Mouse (Mus musculus) left cerebral cortex, postnatal 25 days (tissue): ENCODE data around the gene Krt7. TPM values are rescaled to one million over a fixed set of nuclear protein-coding genes. Genes with fewer than 3 reads are reported as not detected.

Experiments
- DNase-seq, 2 experiments: peaks; one replicate each; pipeline ENCODE4 v3.0.0; 2022; ENCODE audit warnings: low spot score in 2 of 2, mixed read lengths in 1 of 2
- intact Hi-C: fragments of 180-260 bp; cut with DNase I; formaldehyde crosslinking; loops from one replicate; pipeline ENCODE4 v1.15.1; 2025
- total RNA-seq, 2 experiments: library from RNA; stranded (reverse); gene quantifications; 2 replicates each; pipeline ENCODE4 v1.2.3; 2021

The Krt7 gene
- total RNA-seq = under 1 TPM; 0.09 to 0.21 TPM

DNA sequence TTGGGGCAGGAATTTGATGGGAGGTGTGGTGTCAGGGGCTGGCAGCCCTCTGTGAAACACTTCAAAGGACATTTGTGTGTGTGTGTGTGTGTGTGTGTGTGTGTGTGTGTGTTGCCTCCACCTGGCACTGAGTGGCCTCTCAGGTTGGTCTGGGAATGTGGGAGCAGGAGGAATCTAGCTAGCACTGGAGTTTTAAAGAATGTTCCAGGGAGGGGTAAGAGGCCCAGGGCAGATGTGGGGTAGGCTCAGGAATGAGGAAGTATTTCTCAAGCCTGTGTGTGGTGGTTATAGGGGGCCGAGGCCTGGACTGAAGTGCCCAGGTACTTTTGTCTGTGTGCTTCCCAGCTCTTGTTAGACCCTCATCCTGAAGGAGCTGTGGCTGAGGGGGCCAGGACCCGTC, at the start of gene Krt7:
Gene Krt7, plus strand, starts transcription at position 269 of the 400 bp plus-strand sequence.
- no peak for DNase-seq
- intact Hi-C loops = no loop called here

DNA sequence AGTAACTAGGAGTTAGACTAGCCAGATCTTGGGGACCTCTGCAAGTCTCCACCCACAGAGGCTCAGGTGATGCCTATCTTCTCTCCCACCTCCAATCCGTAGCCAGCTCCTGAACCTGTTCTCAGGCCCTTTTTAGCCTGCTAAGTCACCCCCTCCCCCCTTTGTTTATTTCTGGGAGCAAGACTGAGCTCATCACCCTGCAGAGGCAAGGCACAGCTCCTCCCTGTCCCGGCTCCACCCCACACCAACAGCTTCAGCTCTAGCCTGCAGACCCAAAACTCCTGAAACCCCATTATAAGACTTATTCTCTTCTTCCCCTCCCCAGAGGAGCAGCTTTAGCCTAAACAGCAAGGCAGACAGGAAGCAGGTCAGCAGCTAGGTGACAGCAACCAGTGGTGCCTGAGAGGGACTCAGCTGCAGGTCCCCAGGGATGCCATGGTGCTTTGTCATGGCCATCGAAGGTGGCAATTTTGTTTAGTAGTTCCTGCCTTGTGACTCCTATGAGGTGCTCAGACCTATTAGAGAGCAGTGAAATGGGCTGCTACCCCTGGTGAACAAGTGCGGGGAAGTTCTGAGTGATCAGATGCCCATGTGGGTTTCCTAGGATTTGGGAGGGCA, 48.3 kb upstream of the Krt7 start:
- intact Hi-C loops = no loop called here
- no peak for DNase-seq

DNA sequence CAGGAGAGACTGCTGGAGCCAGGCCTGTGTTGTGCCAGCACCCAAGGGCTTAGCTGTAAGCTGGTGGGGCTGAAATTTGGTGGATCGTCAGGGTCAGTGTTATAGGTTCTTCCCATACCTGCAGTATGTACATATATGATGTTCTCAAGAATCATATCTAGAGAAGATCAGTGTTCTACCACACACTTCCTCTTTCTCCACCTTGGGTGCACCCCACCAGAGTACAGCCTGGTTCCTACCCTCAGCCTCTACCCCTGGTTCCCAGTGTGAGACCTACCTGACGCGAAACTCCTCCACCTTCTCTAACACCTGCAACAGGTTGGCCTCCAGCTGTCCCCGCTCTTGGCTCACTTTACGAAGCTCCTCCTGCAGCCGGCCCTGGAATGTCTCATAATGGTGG, 46.9 kb upstream of the Krt7 start:
- intact Hi-C loops = no loop called here
- DNase-seq = no peak

DNA sequence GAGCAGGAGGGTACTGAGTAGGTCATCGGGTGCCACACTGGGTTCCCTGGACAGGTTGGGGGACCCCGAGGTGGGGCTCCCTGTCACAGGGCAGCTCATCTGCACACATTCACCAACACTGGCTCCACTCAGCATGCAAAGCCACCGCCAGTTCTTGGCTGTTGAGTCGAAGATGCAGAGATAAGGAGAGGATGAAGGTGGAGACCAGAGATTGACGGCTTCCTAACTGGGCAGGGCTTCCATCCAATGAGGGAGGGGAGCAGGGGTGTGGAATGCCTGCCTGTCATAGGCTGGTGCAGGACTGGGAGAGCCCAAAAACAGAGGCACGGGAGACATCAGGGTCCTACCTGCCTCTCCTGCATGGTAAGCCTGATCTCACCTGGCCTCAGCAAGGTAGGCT, 46.4 kb upstream of the Krt7 start:
- intact Hi-C loops = no loop called here
- DNase-seq = no peak

DNA sequence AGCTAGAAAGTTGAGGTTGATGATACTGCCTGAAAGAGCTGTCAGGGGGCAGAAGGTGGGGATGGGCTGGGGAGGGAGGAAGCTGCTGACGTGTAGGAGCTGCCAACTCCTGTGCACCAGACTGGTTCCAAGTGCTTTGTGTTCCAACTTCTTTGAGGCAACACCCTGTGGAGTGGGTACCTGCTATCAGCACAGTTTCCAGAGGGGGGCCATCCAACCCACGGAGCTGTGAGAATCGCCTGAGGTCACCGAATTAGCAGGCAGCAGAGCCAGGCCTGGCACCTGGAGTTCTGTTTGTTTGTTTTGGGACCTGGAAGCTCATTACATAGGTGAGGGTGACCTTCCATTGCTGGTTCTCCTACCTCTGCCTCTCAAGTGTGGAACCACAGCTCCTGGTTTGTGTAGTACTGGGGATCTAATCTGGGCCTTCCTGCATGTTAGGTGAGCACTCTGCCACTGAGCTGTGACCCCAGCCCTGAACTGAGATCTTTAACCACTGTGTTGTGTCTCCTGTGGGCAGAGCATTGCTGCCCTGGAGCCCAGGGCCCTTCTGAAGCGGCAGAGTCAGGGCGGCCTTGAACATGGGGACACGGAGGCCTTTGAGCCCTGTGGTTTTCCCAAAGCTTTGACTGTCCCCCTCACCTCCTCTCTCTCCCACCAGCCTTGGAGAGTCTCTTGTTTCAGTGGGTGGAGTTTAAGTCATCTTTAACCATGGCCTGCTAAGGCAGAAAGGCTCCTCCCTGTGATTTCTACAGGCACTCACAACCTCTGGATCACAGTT, 45.8 kb upstream of the Krt7 start:
- intact Hi-C loops = no loop called here
- DNase-seq = no peak

DNA sequence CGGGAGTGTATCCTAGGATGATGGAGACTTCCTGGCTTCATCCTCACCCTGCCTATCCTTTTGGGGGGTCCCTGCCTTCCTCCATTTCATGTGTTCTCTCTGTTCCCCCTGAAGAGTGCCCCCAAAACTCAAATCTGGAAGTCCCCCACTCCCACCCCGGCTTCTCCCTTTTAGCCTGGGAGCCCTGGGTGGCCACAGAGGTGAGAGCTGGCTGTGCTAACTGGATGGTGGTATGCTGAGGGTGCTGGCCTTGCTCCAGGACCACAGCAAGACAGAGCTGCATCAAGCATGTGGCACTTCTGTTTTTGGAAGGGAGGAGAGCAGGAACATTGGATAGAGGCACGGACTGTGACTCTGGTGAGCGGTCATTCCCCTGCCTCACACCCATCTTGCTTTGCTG, 45.1 kb upstream of the Krt7 start:
- intact Hi-C loops = no loop called here
- no peak for DNase-seq

DNA sequence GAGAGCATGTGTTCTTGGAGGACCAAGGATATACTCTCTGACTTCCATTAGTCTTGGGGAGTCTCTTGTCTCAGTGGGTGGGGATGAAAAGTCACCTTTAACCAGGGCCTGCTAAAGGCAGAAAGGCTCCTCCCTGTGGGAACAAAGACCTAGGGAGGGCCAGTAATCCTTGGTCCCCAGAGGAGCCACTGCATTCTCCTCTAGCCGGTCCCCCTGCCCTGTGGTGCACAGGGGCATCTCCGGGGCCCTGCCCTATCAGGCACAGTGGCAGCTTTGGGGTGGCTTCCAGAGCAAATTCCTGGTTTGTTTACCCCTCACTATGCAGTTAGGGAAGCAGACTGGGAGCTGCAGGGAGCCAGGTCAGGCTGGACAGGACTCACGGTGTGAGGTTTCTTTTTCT, 44.4 kb upstream of the Krt7 start:
- no peak for DNase-seq
- intact Hi-C loops = no loop called here

DNA sequence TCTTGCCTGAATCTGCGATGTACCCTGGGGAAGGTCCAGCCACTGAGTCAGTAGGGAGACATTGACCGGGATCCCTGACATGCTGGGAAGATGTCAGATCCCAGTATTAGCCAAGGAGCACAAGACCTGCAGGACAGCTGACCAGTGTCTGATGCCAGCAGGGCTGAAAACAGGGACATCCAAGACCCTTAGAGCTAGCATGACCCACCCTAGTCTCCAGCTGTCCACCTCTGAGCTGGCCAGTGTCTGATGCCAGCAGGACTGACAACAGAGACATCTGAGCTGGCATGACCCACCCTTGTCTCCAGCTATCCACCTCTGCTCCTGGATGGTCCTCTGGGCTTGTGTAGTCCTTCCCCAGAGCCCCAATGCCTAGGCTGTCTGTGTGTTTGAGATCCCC, 43.9 kb upstream of the Krt7 start:
- no peak for DNase-seq
- intact Hi-C loops = no loop called here

DNA sequence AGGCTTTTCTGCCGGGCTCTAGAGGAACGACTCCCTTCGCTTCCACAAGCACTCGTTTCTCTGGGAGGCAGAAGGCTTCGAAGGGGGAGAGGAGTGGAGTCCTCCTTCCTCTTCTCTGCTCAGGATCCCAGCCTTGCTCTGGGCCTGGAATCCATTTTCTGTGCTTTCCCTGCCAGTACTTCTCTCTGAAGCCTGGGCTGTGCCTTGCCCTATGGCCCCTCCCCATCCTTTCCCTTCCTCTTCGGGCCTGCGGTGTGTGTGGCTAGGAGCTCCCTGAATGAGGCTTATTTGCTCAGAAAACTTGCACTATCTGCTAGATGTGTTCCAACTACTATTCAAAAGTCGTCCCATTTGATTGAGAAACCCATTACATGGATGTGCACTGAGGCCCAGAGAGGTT, 43.3 kb upstream of the Krt7 start:
- intact Hi-C loops = no loop called here
- no peak for DNase-seq

DNA sequence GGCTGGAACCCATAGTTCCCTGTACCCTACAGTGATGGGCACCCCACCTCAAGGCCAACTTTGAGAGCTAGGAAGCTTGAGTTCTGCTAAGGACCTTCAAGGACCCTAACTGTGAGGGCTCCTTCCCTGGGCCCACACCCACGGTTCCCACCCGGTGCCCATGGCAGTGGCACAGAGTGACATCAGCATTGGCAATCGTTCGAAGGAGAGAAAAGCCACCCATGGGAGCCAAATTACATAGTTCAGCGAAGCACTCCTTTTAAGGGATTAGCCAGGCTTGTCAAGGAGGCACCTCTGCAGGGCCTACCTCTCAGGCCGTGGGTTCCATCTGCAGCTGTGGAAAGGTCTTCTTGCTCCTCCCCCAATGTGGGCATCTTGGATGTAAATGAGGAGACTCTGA, 42.8 kb upstream of the Krt7 start:
- intact Hi-C loops = no loop called here
- DNase-seq = no peak

DNA sequence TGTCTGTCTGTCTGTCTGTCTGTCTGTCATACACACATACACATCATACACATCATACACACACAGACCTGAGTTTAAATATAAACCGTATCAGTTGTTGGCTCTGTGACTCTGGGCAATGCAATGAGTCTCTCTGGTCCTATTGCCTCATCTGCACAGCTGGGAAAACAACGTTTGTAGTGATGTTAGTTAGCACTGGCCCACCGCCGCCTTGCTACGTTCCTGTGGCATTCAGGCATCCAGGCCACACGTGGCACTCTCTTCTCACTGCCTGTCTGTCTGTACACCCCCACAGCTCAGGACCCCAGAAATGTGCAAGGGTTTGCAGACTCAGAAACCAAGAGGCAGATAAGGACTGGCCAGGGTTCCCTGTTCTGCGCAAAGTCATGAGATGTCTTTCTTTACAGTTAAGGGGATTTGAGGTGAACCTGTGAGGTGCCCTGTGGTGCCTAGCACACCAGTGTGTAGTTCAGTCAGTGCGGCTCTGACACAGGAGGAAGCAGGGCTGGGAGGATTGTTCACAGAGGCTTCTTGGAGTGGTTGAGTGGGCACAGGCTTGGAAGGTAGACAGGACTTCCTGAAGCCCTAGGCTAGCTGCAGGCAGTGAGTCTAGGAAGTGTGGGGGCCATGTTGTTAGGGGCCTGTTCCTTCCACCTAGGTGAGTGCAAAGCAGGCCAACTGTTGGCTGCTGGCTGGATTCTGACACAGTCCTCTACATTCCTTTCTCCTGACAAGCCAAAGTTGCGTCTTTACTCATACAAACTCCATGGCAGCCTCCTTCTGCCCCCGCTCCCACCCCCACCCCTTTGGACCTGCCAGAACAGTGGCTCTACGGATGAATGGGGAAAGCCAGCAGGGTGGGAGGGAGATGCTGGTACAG, 42.1 kb upstream of the Krt7 start:
- peak in 1 of 2 experiments; percentile 46 for DNase-seq
- intact Hi-C loops = no loop called here

DNA sequence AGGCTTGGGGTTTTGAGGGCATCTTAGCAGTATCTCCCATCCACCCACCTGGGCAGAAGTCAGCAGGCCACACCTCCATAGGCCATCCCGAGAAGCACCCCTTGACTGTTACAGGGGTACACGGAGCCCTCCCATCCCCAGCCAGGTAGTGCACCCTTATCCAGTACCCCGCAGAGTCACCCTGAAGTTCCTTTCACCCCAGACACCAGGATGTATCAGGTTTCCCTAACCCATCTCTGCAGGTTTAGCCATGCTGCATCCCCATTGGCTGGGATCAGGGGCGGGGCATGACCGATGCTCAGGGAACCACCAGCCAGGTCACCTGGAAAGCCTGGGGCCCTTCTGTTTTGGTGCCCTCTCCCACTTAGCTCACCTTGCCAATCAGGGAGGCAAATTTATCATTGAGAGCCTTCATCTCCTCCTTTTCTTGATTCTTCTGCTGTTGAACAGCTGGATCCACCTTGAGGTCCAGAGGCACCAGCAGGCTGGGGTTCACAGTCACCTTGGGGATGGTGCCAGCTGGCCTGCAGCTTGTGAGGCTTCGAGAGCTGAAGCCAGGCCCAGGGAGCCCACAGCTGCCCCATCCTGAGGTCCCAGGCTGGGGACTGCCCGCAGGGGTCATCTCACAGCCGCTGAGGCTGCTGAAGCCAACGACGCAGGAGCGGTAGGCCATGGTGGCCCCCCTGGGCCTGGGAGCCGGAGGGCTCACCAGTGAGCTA, 41.3 kb upstream of the Krt7 start:
- intact Hi-C loops = no loop called here
- no peak for DNase-seq

DNA sequence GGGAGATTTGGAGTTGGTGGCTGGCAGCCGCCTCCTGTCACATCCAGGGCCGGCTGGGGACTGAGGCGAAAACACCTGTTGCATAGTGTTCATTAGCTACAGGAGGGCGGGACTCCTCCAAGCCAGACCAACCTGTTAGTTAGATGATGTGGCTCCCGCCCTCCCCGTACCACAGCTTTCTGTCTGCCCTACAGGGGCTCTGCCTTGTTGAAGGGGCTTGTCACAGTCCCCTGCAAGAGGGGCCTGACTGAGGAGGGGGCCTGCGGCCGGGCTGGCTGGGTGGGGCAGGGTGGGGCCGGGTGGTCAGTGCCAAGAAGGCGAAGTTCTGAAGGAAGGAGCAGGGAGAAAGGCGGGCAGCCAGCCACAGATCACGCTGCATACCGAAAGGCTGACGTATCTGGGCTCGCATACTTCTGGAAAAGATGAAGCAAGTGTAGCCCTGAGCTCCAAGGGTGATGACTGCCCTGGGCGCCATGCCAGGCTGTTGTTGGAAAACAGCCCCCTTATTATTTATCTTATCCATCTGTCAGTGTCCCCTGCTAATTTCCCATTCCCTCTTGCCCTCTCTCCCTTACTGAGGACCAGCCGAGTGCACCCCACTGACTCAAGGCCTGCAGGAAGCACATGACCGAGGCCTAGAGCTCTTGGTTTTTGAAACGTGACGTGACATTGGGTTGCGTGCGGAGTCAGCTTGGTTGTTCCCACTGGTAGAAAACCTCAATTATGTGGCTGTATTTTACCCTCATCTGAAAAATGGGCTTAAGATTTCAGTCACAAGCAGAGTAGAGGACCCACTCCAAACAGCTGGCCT, 40.5 kb upstream of the Krt7 start, which contains the start of gene Krt80:
Gene Krt80, minus strand, starts transcription at position 62 of the 811 bp plus-strand sequence.
- DNase-seq = no peak
- intact Hi-C loops = no loop called here

DNA sequence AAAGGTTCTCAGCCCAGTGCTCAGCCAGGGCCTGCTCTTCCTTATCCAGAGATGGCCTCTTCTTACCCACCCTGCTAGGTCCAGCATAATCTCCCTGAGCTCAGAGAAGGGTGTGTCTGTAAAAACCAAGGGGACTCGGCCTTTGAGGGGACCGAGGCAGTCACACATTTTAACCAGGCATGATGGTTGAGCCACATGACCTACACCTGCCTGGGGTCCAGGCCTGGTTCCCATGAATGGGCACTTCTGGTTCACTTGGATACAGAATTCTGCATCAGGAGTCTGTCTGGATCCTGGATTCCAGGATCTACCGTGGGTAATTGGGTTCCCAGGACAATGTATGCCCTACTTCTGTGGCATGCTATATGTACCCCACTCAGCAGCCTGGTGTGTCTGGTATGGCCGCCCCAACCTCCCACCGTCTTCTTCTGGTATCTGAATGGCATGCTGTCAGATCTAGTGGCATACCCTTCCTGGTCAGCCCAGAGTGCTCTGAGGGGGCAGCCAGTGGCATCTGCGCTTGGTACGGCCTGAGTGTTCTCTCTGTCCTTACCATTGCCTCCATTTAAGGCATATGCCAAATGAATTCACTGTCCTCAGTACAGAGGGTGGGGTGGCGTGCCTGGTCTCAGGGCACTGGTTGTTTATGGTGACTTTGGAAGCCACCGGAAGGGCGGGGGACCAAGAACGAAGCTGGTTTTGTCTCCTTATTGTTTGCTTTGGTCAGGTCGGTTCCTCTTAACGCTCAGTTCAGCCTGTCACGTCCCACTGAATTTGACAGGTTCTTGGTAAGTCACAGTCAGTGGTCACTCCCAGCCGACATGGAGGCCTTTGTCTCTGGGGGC, 39.5 kb upstream of the Krt7 start:
- intact Hi-C loops = no loop called here
- no peak for DNase-seq

DNA sequence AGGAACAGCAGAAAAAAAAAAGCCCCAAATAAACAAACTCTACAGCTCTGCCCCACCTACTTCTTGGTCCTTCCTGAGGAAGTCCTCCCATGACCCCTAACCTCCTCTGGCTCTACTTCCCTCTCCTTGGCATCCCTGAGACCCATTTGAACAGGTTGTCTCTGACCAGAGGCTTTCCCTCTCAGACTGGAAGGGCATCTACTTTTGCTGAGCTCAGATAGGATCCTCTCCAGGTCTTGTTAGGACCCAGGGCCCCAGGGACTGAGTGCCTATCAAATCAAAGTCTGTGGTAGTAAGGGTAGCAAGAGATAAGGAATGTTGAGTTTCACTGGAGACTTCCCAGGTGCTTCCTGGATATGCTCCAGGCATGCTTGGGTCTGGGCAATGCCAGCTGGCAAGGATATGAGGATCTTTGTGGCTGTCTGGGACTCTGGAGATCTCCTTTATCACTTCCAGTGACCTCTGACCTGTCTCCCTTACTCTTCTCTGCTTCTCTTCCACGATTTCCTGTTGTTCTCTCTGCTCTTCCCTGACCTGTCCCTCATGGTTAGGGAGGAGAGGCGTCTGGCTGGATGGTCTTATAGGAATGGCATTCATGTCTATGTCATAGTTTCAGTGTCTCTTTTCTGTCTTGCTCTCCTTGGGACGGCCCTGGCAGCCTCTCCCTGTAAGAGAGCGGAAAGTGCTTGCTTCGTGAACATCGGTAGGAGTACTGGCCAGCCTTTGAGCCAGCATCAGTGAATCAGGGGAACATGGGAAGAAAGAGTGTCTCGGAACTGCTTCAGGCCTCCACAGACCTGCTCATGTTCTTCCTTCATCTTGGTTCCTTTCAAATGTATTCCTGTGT, 38.5 kb upstream of the Krt7 start:
- intact Hi-C loops = no loop called here
- no peak for DNase-seq

DNA sequence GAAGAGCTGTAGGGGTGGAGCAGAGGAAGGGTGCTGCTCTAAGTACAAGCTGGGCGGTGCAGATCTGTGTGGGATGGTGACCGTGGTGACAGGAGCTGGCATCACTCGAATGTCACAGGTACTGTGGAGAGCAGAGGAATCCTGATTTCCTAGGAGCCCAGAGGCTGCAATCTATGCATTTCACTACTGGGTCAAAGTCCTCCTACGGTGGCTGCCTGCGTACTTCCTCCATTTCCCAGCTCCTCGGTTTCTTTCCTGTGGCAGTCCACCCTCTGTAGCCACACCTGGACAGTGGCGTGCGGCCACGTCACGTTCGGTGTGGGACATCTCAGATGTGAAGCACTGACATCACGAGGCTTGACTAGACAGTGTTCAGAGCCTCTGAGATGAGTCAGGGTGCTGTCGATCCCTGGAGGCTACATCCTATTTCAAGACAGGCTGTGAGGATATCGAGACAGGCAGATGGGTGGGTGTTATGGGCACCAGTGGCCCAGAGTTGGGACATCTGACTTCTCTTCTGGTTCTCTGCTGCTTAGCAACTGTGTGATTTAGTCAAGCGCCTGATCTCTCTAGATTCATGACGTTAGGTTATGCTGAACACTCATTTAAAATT, 37.5 kb upstream of the Krt7 start:
- DNase-seq = peak; percentile 35 to 69

DNA sequence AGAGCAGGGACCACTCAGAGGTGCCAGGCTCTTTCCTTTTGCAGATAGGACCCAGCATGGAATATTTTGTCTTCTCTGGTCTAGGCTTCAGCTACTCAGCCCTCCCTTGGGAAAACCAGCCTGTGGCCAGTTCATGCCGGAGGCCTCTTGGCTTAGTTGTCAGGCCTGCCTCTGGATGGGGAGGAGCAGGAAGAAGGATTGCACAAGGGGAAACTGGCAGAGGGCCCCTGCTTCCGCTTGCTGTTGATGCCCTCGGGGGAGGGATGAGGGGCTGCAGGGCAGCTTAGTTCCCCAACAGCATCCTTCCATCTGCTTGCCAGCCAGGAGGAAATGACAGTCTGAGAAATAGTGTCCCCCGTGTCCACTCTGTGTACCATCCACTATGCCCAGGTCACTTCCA, 36.0 kb upstream of the Krt7 start:
- peak in 1 of 2 experiments; percentile 37 for DNase-seq
- intact Hi-C loops = no loop called here

More for the DNA sequence above, 37.5 kb upstream of the Krt7 start:
- intact Hi-C loops = no loop called here
